Mouse (Mus musculus) erythroblast, embryonic 14.5 days (primary cell): ENCODE data around the gene Ext2.

Source experiments
- GATA1 ChIP-seq: IDR thresholded peaks from 2 replicates; pipeline ENCODE4 v1.6.1; 2012; ENCODE audit warnings: low read length, inconsistent platforms, mixed read lengths
- TAL1 ChIP-seq: IDR thresholded peaks from 3 replicates; pipeline ENCODE4 v1.6.1; 2012; ENCODE audit warnings: low read length, inconsistent platforms, mixed read lengths

- TF ChIP-seq GATA1 (no peak), TAL1 (no peak)
Measured at GRCm38 (mm10) chr2:93807440-93807839, 14.9 kb downstream of the Ext2 start.
